Mouse (Mus musculus) neural tube, embryonic 11.5 days (tissue): ENCODE measurements around the gene Eef1a1. TPM values are rescaled to one million over a fixed set of nuclear protein-coding genes. Genes with fewer than 3 reads are reported as not detected.

Experiments
- ATAC-seq: fragments of 200-750 bp; cut with Nextera tagmentation; 2 replicates; pipeline ENCODE4 v1.8.0; 2017; ENCODE audit warnings: moderate number of reproducible peaks, mild to moderate bottlenecking, moderate TSS enrichment, moderate library complexity; ENCODE audit not compliant: insufficient read depth, low FRiP score, low TSS enrichment
- DNase-seq: peaks from one replicate; pipeline ENCODE4 v3.0.0-alpha.2; 2015; ENCODE audit warnings: low spot score
- H3K27ac ChIP-seq: fragments of 300-500 bp; sonication (generic); 2 replicates; pipeline ENCODE4 v1.5.1; 2014; ENCODE audit warnings: low read depth, mild to moderate bottlenecking, low read length
- H3K27me3 ChIP-seq: fragments of 300-500 bp; sonication (generic); 2 replicates; pipeline ENCODE4 v1.6.1; 2014; ENCODE audit warnings: mild to moderate bottlenecking, low read length, mixed read lengths; ENCODE audit not compliant: control insufficient read depth, insufficient read depth
- H3K36me3 ChIP-seq: fragments of 300-500 bp; sonication (generic); 2 replicates; pipeline ENCODE4 v1.6.1; 2014; ENCODE audit warnings: mild to moderate bottlenecking, low read length, moderate library complexity, mixed read lengths; ENCODE audit not compliant: control insufficient read depth, insufficient read depth
- H3K4me1 ChIP-seq: fragments of 300-500 bp; sonication (generic); 2 replicates; pipeline ENCODE4 v1.6.1; 2014; ENCODE audit warnings: low read length, mixed read lengths; ENCODE audit not compliant: control insufficient read depth, insufficient read depth
- H3K4me2 ChIP-seq: fragments of 300-500 bp; sonication (generic); 2 replicates; pipeline ENCODE4 v1.6.1; 2014; ENCODE audit warnings: low read depth, mild to moderate bottlenecking, moderate library complexity
- H3K4me3 ChIP-seq: fragments of 300-500 bp; sonication (generic); 2 replicates; pipeline ENCODE4 v1.5.1; 2014; ENCODE audit warnings: low read depth, low read length
- H3K9ac ChIP-seq: fragments of 300-500 bp; sonication (generic); 2 replicates; pipeline ENCODE4 v1.6.1; 2014; ENCODE audit warnings: mild to moderate bottlenecking, low read length
- H3K9me3 ChIP-seq: fragments of 300-500 bp; sonication (generic); 2 replicates; pipeline ENCODE4 v1.6.1; 2016; ENCODE audit warnings: low read length; ENCODE audit not compliant: control insufficient read depth
- WGBS: fragments of 180-500 bp; shearing (Covaris S2); extraction: QIAGEN DNeasy Blood & Tissue Kit; methylation state at CpG from one replicate; pipeline ENCODE4 v1.1.7; 2014; 5-methylcytosine and 5-hydroxymethylcytosine counted together
- polyA plus RNA-seq: library from polyadenylated mRNA; unstranded; fragments of >200 nt; fragmentation: Nextera tagmentation; extraction: Ambion mirVana; gene quantifications from 2 replicates; pipeline ENCODE4 v1.2.1, GENCODE M21; 2014

Eef1a1 gene
- polyA plus RNA-seq, 1 experiment from 2014 or later = 4,747 TPM

- no peak for ATAC-seq
- no peak for DNase-seq
- Histone ChIP-seq H3K4me1 (no peaks in the 10 kb centered on the region), H3K36me3 (no peaks in the 10 kb centered on the region), H3K27me3 (no peaks in the 10 kb centered on the region), H3K27ac (no peak overlapping the region), H3K4me3 (no peak overlapping the region), H3K4me2 (no peak overlapping the region), H3K9ac (no peak overlapping the region), H3K9me3 (no peaks in the 10 kb centered on the region)
- WGBS = 82% methylated on average over 4 of the region's 4 CpGs
These were observed 25.7 kb upstream of the Eef1a1 start for GRCm38 (mm10) chr9:78514681-78515080.

- Histone ChIP-seq H3K9me3 (no peaks in the 10 kb centered on the region), H3K9ac (no peak overlapping the region), H3K4me3 (no peak overlapping the region), H3K27ac (no peak overlapping the region), H3K4me2 (no peak overlapping the region), H3K4me1 (no peaks in the 10 kb centered on the region), H3K27me3 (no peaks in the 10 kb centered on the region), H3K36me3 (no peaks in the 10 kb centered on the region)
- WGBS = 70% methylated on average over 6 of the region's 6 CpGs
- ATAC-seq (no peak), DNase-seq (no peak)
These were observed 25.0 kb upstream of the Eef1a1 start for GRCm38 (mm10) chr9:78513776-78514500.

GRCm38 (mm10) chr9:78511705-78512104, 22.8 kb upstream of the Eef1a1 start:
- Histone ChIP-seq H3K4me3 (no peak overlapping the region), H3K9ac (no peak overlapping the region), H3K27me3 (no peaks in the 10 kb centered on the region), H3K27ac (no peak overlapping the region), H3K4me1 (no peaks in the 10 kb centered on the region), H3K36me3 (no peaks in the 10 kb centered on the region), H3K4me2 (no peak overlapping the region), H3K9me3 (no peaks in the 10 kb centered on the region)
- 92% methylated on average over 5 of the region's 5 CpGs for WGBS
- ATAC-seq = no peak
- DNase-seq = no peak

- peaks cover 3% of the 10 kb centered on the region for H3K4me1 ChIP-seq
- no peaks in the 10 kb centered on the region for H3K36me3 ChIP-seq
- 90% methylated on average over 16 of the region's 16 CpGs for WGBS
These were observed 19.3 kb upstream of the Eef1a1 start for GRCm38 (mm10) chr9:78508106-78508786.

DNA sequence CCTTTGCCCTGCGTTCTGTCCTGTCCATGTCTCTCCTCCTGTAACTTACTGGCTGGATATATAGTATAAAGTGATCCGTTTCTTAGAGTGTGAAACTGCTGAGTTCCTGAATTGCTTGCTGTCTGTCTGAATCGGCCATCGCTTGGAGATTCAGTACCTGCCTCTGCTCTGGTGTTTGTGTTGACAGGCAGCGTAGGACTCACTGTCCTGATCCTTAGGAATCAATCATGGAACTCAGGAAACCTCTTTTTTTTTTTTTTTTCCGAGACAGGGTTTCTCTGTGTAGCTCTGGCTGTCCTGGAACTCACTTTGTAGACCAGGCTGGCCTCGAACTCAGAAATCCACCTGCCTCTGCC, 17.7 kb upstream of the Eef1a1 start:
- H3K9ac ChIP-seq = no peak overlapping the region
- H3K4me2 ChIP-seq = no peak overlapping the region
- no peak overlapping the region for H3K4me3 ChIP-seq
- H3K36me3 ChIP-seq = no peaks in the 10 kb centered on the region
- DNase-seq (no peak), ATAC-seq (no peak)
- H3K4me1 ChIP-seq = peaks cover 8% of the 10 kb centered on the region
- H3K27ac ChIP-seq = no peak overlapping the region
- 88% methylated on average over 7 of the region's 7 CpGs for WGBS
- no peaks in the 10 kb centered on the region for H3K9me3 ChIP-seq
- no peaks in the 10 kb centered on the region for H3K27me3 ChIP-seq

More at GRCm38 (mm10) chr9:78508106-78508786, 19.3 kb upstream of the Eef1a1 start:
- Histone ChIP-seq H3K9ac (no peak overlapping the region), H3K4me3 (no peak overlapping the region), H3K27ac (no peak overlapping the region), H3K9me3 (no peaks in the 10 kb centered on the region), H3K27me3 (no peaks in the 10 kb centered on the region), H3K4me2 (no peak overlapping the region)
- ATAC-seq = no peak
- no peak for DNase-seq

DNA sequence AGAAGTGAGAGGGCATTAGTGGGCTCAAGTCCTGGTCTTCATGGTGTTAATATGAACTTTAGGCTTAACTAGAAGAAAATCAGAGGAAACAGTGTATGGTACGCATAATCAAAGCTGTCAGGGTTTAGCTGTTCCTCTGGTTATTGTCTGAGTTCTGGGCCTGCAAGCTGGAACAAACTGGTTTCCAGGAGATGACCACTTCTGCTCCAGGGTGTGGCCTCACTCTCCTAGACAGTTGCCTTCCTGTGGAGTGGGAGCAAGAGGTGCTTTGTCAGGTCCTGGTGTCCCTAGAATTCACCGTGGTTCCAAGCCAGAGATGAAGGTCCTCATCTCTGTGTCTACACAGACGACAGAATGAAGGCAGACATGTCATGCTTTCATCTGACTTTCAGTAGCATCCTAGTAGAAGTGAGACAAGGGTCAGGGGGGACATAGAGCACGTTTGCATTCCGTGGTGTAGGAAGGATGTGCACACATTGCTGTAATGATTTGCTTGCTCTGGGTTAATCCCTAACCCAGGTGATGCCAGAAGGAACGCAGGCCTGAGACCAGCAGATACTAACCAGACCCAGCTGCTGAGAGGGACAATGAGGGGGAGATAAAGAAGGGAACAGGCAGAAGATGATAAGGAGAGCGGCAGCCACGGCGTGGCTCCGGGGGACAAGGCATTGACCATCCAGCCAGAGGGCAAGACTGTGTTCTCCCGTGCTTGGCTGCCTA, 17.2 kb upstream of the Eef1a1 start:
- Histone ChIP-seq H3K4me3 (no peak overlapping the region), H3K27me3 (no peaks in the 10 kb centered on the region), H3K4me1 (peaks cover 8% of the 10 kb centered on the region), H3K36me3 (no peaks in the 10 kb centered on the region), H3K4me2 (no peak overlapping the region), H3K9ac (no peak overlapping the region), H3K27ac (no peak overlapping the region), H3K9me3 (no peaks in the 10 kb centered on the region)
- WGBS = 78% methylated on average over 11 of the region's 11 CpGs
- ATAC-seq = no peak
- no peak for DNase-seq

GRCm38 (mm10) chr9:78505223-78505622, 16.3 kb upstream of the Eef1a1 start:
- H3K27ac ChIP-seq = no peak overlapping the region
- H3K4me3 ChIP-seq = no peak overlapping the region
- H3K4me1 ChIP-seq = peaks cover 8% of the 10 kb centered on the region
- H3K9me3 ChIP-seq = no peaks in the 10 kb centered on the region
- H3K9ac ChIP-seq = no peak overlapping the region
- 91% methylated on average over 6 of the region's 6 CpGs for WGBS
- ATAC-seq = no peak
- no peak for DNase-seq
- no peaks in the 10 kb centered on the region for H3K27me3 ChIP-seq
- H3K36me3 ChIP-seq = no peaks in the 10 kb centered on the region
- no peak overlapping the region for H3K4me2 ChIP-seq

DNA sequence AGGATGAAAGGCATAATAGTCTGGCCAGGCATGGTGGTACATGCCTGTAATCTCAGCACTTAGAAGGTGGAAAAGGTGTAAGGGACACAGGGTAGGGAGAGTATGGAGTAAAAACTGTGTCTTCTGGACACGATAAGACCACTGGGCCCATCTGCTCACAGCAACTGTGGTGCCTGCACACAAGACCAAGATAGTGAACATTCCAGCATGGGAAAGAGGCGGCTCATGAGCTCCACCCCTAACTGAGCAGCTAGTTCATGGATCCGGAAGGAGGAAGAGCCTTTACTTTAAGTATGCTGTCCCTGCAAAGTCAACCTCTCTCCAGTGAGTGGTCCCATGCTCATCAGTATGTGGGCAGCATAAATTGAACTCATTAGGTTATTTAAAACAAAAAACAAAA, 15.7 kb upstream of the Eef1a1 start:
- 79% methylated on average over 3 of the region's 3 CpGs for WGBS
- no peak overlapping the region for H3K9ac ChIP-seq
- DNase-seq = no peak
- peaks cover 8% of the 10 kb centered on the region for H3K4me1 ChIP-seq
- no peak overlapping the region for H3K4me2 ChIP-seq
- no peak for ATAC-seq
- no peak overlapping the region for H3K27ac ChIP-seq
- no peaks in the 10 kb centered on the region for H3K27me3 ChIP-seq
- H3K36me3 ChIP-seq = no peaks in the 10 kb centered on the region
- no peaks in the 10 kb centered on the region for H3K9me3 ChIP-seq
- no peak overlapping the region for H3K4me3 ChIP-seq
